Mouse (Mus musculus) MEL (cell line): ENCODE measurements around the gene Cadps. TPM values are rescaled to one million over a fixed set of nuclear protein-coding genes. Genes with fewer than 3 reads are reported as not detected.

Experiments used
- DNase-seq: peaks from one replicate; pipeline ENCODE4 v3.0.0; 2011; ENCODE audit warnings: low read depth, low spot score
- H3K27ac ChIP-seq: 2 replicates; pipeline ENCODE4 v1.5.1; 2012; ENCODE audit warnings: low read depth, mild to moderate bottlenecking, control low read depth, low read length, moderate library complexity; ENCODE audit not compliant: control insufficient read depth
- H3K27me3 ChIP-seq, 2 experiments: fragments of 150-350 bp in 1 of 2; sonication (generic) in 1 of 2; 2 replicates each; pipeline ENCODE4 v1.6.1; 2012; ENCODE audit warnings: low read length in 2 of 2, mild to moderate bottlenecking in 2 of 2, improper control_type of control experiment in 1 of 2, moderate library complexity in 1 of 2; ENCODE audit not compliant: insufficient read depth in 2 of 2, control insufficient read depth in 1 of 2
- H3K36me3 ChIP-seq, 2 experiments: 2 replicates each; pipeline ENCODE4 v1.6.1; 2012 to 2014; ENCODE audit warnings: low read length in 2 of 2, improper control_type of control experiment in 1 of 2, inconsistent platforms in 1 of 2, mild to moderate bottlenecking in 1 of 2; ENCODE audit not compliant: insufficient read depth in 2 of 2, control insufficient read depth in 1 of 2
- H3K4me1 ChIP-seq, 2 experiments: fragments of 150-350 bp in 1 of 2; sonication (generic) in 1 of 2; 2 replicates each; pipeline ENCODE4 v1.6.1; 2012; ENCODE audit warnings: low read length in 2 of 2, improper control_type of control experiment in 1 of 2, mild to moderate bottlenecking in 1 of 2; ENCODE audit not compliant: insufficient read depth in 2 of 2, control insufficient read depth in 1 of 2
- H3K4me3 ChIP-seq, 2 experiments: fragments of 150-350 bp in 1 of 2; sonication (generic) in 1 of 2; 2 replicates each; pipeline ENCODE4 v1.5.1; 2012; ENCODE audit warnings: low read depth in 2 of 2, low read length in 2 of 2, mild to moderate bottlenecking in 2 of 2, moderate library complexity in 2 of 2, control low read depth in 1 of 2, improper control_type of control experiment in 1 of 2; ENCODE audit not compliant: control insufficient read depth in 1 of 2, insufficient read depth in 1 of 2
- H3K79me2 ChIP-seq: 2 replicates; pipeline ENCODE4 v1.6.1; 2012; ENCODE audit warnings: mild to moderate bottlenecking, low read length, moderate library complexity; ENCODE audit not compliant: control insufficient read depth, poor library complexity, insufficient read depth
- H3K9ac ChIP-seq: 2 replicates; pipeline ENCODE4 v1.6.1; 2012; ENCODE audit warnings: low read depth, mild to moderate bottlenecking, control low read depth, low read length, moderate library complexity; ENCODE audit not compliant: control insufficient read depth, poor library complexity, severe bottlenecking
- H3K9me3 ChIP-seq: fragments of 150-350 bp; sonication (generic); replicated peaks from 2 replicates; pipeline ENCODE4 v1.6.1; 2012; ENCODE audit warnings: mild to moderate bottlenecking, low read length, improper control_type of control experiment, moderate library complexity; ENCODE audit not compliant: insufficient read depth
- CTCF ChIP-seq, 3 experiments: IDR thresholded peaks in 2 of 3; conservative IDR thresholded peaks in 1 of 3; 2 replicates each; pipeline ENCODE4 v1.5.1; 2011 to 2012; ENCODE audit warnings: low read length in 3 of 3, low read depth in 2 of 3, mild to moderate bottlenecking in 2 of 3, improper control_type of control experiment in 1 of 3, inconsistent platforms in 1 of 3, mixed read lengths in 1 of 3, moderate library complexity in 1 of 3; ENCODE audit not compliant: control insufficient read depth in 1 of 3, insufficient read depth in 1 of 3, poor library complexity in 1 of 3, severe bottlenecking in 1 of 3
- E2F4 ChIP-seq: IDR thresholded peaks from 2 replicates; pipeline ENCODE4 v1.6.1; 2011; ENCODE audit warnings: low read depth, low read length, improper control_type of control experiment, borderline replicate concordance
- GABPA ChIP-seq: IDR thresholded peaks from 2 replicates; pipeline ENCODE4 v1.6.1; 2012; ENCODE audit warnings: low read depth, mild to moderate bottlenecking, inconsistent platforms, low read length, improper control_type of control experiment, moderate library complexity
- GATA1 ChIP-seq: IDR thresholded peaks from 2 replicates; pipeline ENCODE4 v1.6.1; 2011; ENCODE audit warnings: low read depth, low read length, improper control_type of control experiment
- HCFC1 ChIP-seq: IDR thresholded peaks from 2 replicates; pipeline ENCODE4 v1.6.1; 2012; ENCODE audit warnings: low read depth, mild to moderate bottlenecking, inconsistent platforms, low read length, improper control_type of control experiment, moderate library complexity
- JUND ChIP-seq: IDR thresholded peaks from 2 replicates; pipeline ENCODE4 v1.6.1; 2011; ENCODE audit warnings: low read depth, mild to moderate bottlenecking, improper control_type of control experiment, low read length
- MXI1 ChIP-seq: IDR thresholded peaks from 2 replicates; pipeline ENCODE4 v1.6.1; 2011; ENCODE audit warnings: mild to moderate bottlenecking, low read depth, low read length, improper control_type of control experiment
- NELFE ChIP-seq: IDR thresholded peaks from 2 replicates; pipeline ENCODE4 v1.6.1; 2011; ENCODE audit warnings: low read depth, low read length, improper control_type of control experiment
- NRF1 ChIP-seq: IDR thresholded peaks from 2 replicates; pipeline ENCODE4 v1.6.1; 2014; ENCODE audit warnings: low read depth, mild to moderate bottlenecking, inconsistent platforms, low read length, improper control_type of control experiment, moderate library complexity; ENCODE audit not compliant: poor library complexity, insufficient read depth, severe bottlenecking
- SIN3A ChIP-seq: IDR thresholded peaks from 2 replicates; pipeline ENCODE4 v1.6.1; 2012; ENCODE audit warnings: low read length, improper control_type of control experiment, inconsistent platforms
- TAL1 ChIP-seq: IDR thresholded peaks from 2 replicates; pipeline ENCODE4 v1.6.1; 2012; ENCODE audit warnings: mild to moderate bottlenecking, inconsistent platforms, low read length, moderate library complexity, mixed read lengths
- ZMIZ1 ChIP-seq: IDR thresholded peaks from 2 replicates; pipeline ENCODE4 v1.6.1; 2012; ENCODE audit warnings: low read depth, mild to moderate bottlenecking, inconsistent platforms, low read length, improper control_type of control experiment, moderate library complexity
- ZNF384 ChIP-seq: IDR thresholded peaks from 2 replicates; pipeline ENCODE4 v1.6.1; 2012; ENCODE audit warnings: low read depth, mild to moderate bottlenecking, inconsistent platforms, low read length, improper control_type of control experiment
- polyA plus RNA-seq, 2 experiments: library from polyadenylated mRNA; stranded (reverse) in 1 of 2; unstranded in 1 of 2; fragments of >175 nt in 1 of 2; fragments of >200 nt in 1 of 2; gene quantifications; 2 replicates each; pipeline versions ENCODE4 v1.2.1 to v1.2.4; 2012; ENCODE audit warnings: low replicate concordance in 2 of 2, low read depth in 1 of 2; ENCODE audit not compliant: insufficient read length in 2 of 2, insufficient read depth in 1 of 2, missing spikeins in 1 of 2
- total RNA-seq: library from RNA; depleted of rRNA; stranded (reverse); fragments of 300-350 nt; gene quantifications from 2 replicates; pipeline ENCODE4 v1.2.3, GENCODE M21; 2012

Cadps gene
- total and polyA plus RNA-seq, 3 experiments: not detected

DNA sequence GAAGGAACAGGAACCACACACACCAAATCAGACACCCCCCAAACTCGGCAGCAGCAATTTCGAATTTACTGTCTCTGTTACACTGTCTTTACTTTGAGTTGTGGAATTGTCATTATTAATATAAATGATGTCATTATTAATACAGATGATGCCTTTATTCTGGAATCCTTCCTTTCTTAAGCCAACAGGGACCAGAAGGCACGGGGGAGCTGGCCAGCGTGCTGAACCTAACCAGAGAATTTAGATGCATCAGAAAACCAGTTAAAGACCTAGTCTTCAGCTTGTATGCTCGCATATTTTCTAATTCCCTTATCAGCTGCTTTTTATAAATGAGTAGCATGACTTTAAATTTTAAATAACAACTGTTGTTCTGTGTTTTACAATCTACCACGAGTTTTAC lies 902 bp upstream of the Cadps start (continued):
- no peak for TF ChIP-seq GATA1
- no peak for TF ChIP-seq ZMIZ1
- TF ChIP-seq CTCF (IDR thresholded peaks at IDR 0.05 in 2 of 3, conservative IDR thresholded peaks at IDR 0.05 in 1 of 3; ENCODE audit: control insufficient read depth in 1 of 3, insufficient read depth in 1 of 3, low read depth in 2 of 3, low read length in 3 of 3, poor library complexity in 1 of 3, severe bottlenecking in 1 of 3): no peak
- TF ChIP-seq TAL1: no peak
- TF ChIP-seq, all 39 proteins: peak for 0

DNA sequence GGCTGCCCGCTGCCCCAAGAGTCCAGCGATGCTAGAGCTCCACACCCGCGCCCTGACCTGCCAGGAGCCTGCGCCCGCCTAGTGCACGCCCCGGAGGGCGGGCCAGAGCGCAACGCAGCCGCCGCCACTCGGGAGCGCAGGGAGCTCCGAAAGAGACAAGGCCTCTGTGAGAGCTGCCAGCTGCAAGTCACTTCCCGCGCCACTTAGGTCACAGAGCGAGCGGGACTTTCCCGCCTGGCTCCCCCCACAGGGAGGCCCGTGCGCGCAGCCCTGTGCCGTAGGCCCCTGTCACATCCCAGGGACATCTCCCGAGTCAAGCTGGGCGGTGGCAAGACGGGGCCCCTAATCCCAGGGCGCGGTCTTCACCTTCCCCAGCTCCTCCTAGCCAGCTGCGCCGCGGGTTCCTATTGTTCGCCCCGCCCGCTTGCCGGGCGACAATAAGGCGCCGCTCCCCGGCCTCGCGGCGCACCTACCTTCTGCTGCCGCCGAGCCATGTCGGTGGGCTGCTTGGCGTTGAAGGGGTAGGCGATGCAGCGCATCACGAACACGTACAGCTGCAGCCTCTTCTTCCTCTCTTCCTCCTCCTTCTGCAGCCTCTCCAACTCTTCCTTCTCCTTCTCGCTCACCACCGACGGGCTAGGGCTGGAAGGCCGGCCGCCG lies 918 bp downstream of the Cadps start:
- Histone ChIP-seq H3K9ac (no peak overlapping the region), H3K36me3 (no peaks in the 10 kb centered on the region), H3K79me2 (no peaks in the 10 kb centered on the region), H3K27me3 (no peaks in the 10 kb centered on the region), H3K9me3 (no peaks in the 10 kb centered on the region), H3K27ac (no peak overlapping the region), H3K4me3 (no peak overlapping the region), H3K4me1 (no peaks in the 10 kb centered on the region)
- no peak for DNase-seq
- TF ChIP-seq MXI1 (no peak), SIN3A (no peak), GABPA (no peak), CTCF (IDR thresholded peaks at IDR 0.05 in 2 of 3, conservative IDR thresholded peaks at IDR 0.05 in 1 of 3; ENCODE audit: control insufficient read depth in 1 of 3, insufficient read depth in 1 of 3, low read depth in 2 of 3, low read length in 3 of 3, poor library complexity in 1 of 3, severe bottlenecking in 1 of 3) (no peak), E2F4 (no peak), NELFE (no peak), NRF1 (no peak), HCFC1 (no peak), JUND (no peak)

DNA sequence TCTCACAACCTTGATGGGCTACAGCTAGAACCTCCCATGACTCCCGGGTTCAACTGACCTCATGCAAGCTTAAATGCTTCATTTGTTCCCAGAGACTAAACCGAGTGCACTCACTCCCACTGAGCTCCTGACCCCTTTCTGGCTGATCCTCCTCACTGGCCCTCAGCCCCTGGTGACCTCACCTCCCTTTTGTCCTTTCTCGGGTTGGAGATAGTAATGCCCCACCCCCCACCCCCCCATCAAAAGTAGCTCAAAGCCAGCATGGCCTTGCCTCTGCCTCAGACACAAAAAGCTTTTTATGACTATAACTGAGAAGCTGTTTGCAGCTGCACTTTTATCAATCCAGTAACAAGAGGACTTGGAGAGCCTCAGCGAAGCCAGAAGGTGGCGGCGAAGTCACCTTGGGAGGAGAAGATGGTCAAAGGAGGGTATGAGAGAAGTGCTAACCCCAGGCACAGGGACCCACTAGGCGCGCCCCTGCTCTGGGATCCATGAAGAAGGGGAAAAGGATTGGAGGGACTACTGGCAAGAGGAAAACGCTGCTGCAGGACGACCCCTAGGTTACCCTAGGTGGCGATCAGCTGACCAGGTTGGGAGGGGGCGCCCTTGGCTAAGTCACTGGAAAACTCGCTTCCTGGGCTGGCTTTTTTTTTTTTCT lies 1.6 kb downstream of the Cadps start:
- no peak overlapping the region for H3K4me3 ChIP-seq
- H3K27ac ChIP-seq: no peak overlapping the region
- H3K9me3 ChIP-seq: no peaks in the 10 kb centered on the region
- H3K79me2 ChIP-seq: no peaks in the 10 kb centered on the region
- no peak for TF ChIP-seq ZNF384
- no peak for TF ChIP-seq TAL1
- no peak for TF ChIP-seq GABPA
- H3K4me1 ChIP-seq: no peaks in the 10 kb centered on the region
- no peak overlapping the region for H3K9ac ChIP-seq
- no peaks in the 10 kb centered on the region for H3K36me3 ChIP-seq
- no peak for DNase-seq
- H3K27me3 ChIP-seq: no peaks in the 10 kb centered on the region
